Mouse (Mus musculus) kidney, adult 10 weeks (tissue): Measurements from ENCODE around the gene Olfr191. TPM values are rescaled to one million over a fixed set of nuclear protein-coding genes. Genes with fewer than 3 reads are reported as not detected.

Experiments used
- polyA plus RNA-seq: library from polyadenylated mRNA; stranded (reverse); fragments of 350-450 nt; fragmentation: Illumina TruSeq; extraction: RNeasy Lipid Tissue Mini Kit (QIAGEN cat#74804); gene quantifications from one replicate; pipeline ENCODE4 v1.2.3, GENCODE M21; 2014; ENCODE audit warnings: low read depth, low replicate concordance

Olfr191 gene
- not detected for polyA plus RNA-seq

GRCm38 (mm10) chr16:59089722-59090121 lies at the start of gene Olfr191:
Olfr191 (minus strand) TSS chr16:59089822.

GRCm38 (mm10) chr16:59120969-59121368 lies 31.3 kb upstream of the Olfr191 start, which contains the start of gene Olfr194:
Olfr194 (minus strand) TSS chr16:59121069.

GRCm38 (mm10) chr16:59111781-59112180 lies 22.2 kb upstream of the Olfr191 start, which contains the start of gene Olfr193:
Olfr193 (minus strand) TSS chr16:59111881.

GRCm38 (mm10) chr16:59077905-59078304 lies 11.7 kb downstream of the Olfr191 start, which contains the start of gene Olfr190:
Olfr190 (minus strand) TSS chr16:59078005.

GRCm38 (mm10) chr16:59039710-59040109 lies 49.9 kb downstream of the Olfr191 start, which contains the start of gene Olfr187:
Olfr187 (minus strand) TSS chr16:59039767.

Other genes with a start within 250 kb of the Olfr191 start
- gene Olfr177, start 215.1 kb downstream of the Olfr191 start, polyA plus RNA-seq, result not detected
- not detected for gene Olfr178, start 197.8 kb downstream of the Olfr191 start, polyA plus RNA-seq
- not detected for gene Olfr181, start 161.1 kb downstream of the Olfr191 start, polyA plus RNA-seq
- not detected for gene Olfr180, start 160.4 kb downstream of the Olfr191 start, polyA plus RNA-seq
- gene Olfr183, start 94.5 kb downstream of the Olfr191 start, polyA plus RNA-seq, result not detected
- not detected for gene Olfr186, start 59.5 kb downstream of the Olfr191 start, polyA plus RNA-seq
- gene Olfr187, start 50.1 kb downstream of the Olfr191 start, polyA plus RNA-seq, result not detected
- gene Olfr190, start 11.8 kb downstream of the Olfr191 start, polyA plus RNA-seq, result not detected
- gene Olfr193, start 22.1 kb upstream of the Olfr191 start, polyA plus RNA-seq, result not detected
- gene Olfr194, start 31.2 kb upstream of the Olfr191 start, polyA plus RNA-seq, result not detected
- gene Olfr195, start 57.2 kb upstream of the Olfr191 start, polyA plus RNA-seq, result 0.49 TPM
- gene Olfr196, start 80.6 kb upstream of the Olfr191 start, polyA plus RNA-seq, result not detected
- gene Olfr198, start 113.7 kb upstream of the Olfr191 start, polyA plus RNA-seq, result not detected
- not detected for gene Olfr199, start 129.9 kb upstream of the Olfr191 start, polyA plus RNA-seq
- gene Olfr201, start 182.8 kb upstream of the Olfr191 start, polyA plus RNA-seq, result not detected
- gene Olfr202, start 197.0 kb upstream of the Olfr191 start, polyA plus RNA-seq, result not detected
- gene Olfr203, start 209.1 kb upstream of the Olfr191 start, polyA plus RNA-seq, result not detected
- not detected for gene Olfr204, start 228.4 kb upstream of the Olfr191 start, polyA plus RNA-seq
- gene Olfr205, start 241.3 kb upstream of the Olfr191 start, polyA plus RNA-seq, result not detected